Mouse (Mus musculus) adrenal gland, postnatal 25 days (tissue): ENCODE results near the gene Akap3. TPM values are rescaled to one million over a fixed set of nuclear protein-coding genes. Genes with fewer than 3 reads are reported as not detected.

Source experiments
- DNase-seq: peaks from one replicate; pipeline ENCODE4 v3.0.0; 2021; ENCODE audit warnings: mixed read lengths
- long read RNA-seq: library from polyadenylated mRNA; stranded (forward); transcript quantifications from one replicate; pipeline ENCODE4 v2.0.0, GENCODE M21; 2021
- total RNA-seq: library from RNA; stranded (reverse); gene quantifications from 2 replicates; pipeline ENCODE4 v1.2.3, GENCODE M21; 2021

Gene Akap3
- total RNA-seq = not detected in 2 replicates
- long read RNA-seq = 0 reads

- DNase-seq = no peak
Measured at GRCm38 (mm10) chr6:126852881-126853280, at the start of gene Akap3. TSS of gene Akap3 (plus strand) at chr6:126853098.

DNA sequence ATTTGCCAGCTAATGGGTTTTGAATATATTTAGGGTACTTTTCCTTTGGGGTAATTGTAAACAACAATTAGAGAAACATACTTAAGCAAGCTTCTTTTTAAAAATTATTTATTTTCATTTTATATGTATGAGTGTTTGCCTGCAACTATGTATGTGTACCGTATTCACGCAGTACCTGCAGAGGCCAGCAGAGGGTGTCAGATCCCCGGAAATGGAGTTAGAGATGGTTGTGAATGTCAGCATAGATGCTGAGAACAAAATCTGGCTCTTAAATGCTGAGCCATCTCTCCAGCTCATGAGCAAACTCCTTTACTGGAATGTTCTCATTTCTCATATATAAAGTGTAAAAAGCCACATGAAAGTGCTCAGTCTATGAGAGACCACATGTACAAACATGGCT, 46.1 kb upstream of the Akap3 start:
- no peak for DNase-seq

- no peak for DNase-seq
Measured at GRCm38 (mm10) chr6:126808134-126808533, 44.8 kb upstream of the Akap3 start.

- DNase-seq = no peak
Measured at GRCm38 (mm10) chr6:126808561-126808960, 44.3 kb upstream of the Akap3 start.

- DNase-seq = no peak
Measured at GRCm38 (mm10) chr6:126811481-126811880, 41.4 kb upstream of the Akap3 start.

- DNase-seq = no peak
Measured at GRCm38 (mm10) chr6:126815206-126815750, 37.6 kb upstream of the Akap3 start.

GRCm38 (mm10) chr6:126816338-126816737, 36.6 kb upstream of the Akap3 start:
- DNase-seq = no peak

DNA sequence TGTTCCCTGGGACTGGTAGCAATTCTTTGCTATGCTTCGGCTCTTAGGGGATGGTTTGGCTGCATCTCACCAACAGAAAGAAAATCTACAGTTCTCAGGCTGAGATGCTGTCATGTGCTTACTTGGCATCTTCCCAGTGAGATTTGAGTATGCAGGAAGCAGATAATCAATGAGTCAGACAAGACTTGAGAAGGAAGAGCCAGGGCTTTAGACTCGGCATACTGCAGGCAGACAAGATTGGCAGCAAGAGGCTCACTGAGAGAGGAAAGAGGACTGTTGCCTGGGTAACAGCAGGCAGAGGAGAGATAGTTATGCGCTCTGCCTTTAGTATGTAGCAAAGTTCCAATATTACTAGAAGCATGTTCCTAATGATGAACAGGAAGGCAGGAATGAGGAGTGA, 29.8 kb upstream of the Akap3 start:
- no peak for DNase-seq

DNA sequence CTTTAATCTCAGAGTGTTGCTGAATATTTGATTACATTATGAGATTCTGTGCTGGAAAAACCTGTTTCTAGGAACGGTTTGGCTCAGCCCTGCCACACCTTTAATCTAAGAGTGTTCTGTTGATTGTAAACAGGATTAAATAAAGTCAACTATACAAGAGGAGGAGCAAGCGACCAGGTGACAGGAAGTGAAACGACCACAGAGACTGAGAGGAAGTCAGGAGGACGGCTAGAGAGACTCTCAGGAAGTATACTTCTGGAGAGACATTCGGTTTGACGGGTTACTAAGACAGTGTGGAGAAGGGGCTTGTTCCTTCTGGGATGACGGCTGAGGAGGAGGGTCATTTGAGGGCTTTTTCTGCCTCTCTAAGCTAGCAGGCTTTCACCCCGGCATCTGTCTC, 16.3 kb upstream of the Akap3 start:
- no peak for DNase-seq

GRCm38 (mm10) chr6:126848712-126849704, 3.9 kb upstream of the Akap3 start, which contains the start of gene Ndufa9:
TSS of gene Ndufa9 (minus strand) at chr6:126849136.
- peak; percentile 95 for DNase-seq

- no peak for DNase-seq
Measured at GRCm38 (mm10) chr6:126877118-126877517, 24.2 kb downstream of the Akap3 start.

DNA sequence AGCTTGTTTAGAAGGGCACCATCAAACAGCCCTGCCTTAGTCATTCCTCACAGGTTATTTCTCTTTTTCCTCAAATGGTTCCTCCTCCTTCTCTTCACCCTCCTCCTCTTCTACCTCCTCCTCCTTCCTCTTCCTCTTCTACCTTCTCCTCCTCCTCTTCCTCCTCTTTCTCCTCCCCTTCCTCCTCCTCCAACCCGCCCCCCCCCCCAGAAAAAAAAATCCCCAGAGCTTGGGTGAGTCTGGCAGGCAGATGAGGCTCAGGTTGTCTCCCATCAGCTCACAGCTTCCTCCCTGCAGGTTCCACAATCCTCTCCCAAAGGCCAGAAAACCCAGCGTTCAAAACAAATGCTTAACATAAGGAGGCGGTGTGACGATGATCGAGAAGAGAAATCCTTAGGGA, 54.5 kb downstream of the Akap3 start:
- no peak for DNase-seq

GRCm38 (mm10) chr6:126907876-126908275, 55.0 kb downstream of the Akap3 start:
- no peak for DNase-seq

GRCm38 (mm10) chr6:126910727-126911126, 57.8 kb downstream of the Akap3 start:
- no peak for DNase-seq

- DNase-seq = no peak
Measured at GRCm38 (mm10) chr6:126914928-126915327, 62.0 kb downstream of the Akap3 start.

GRCm38 (mm10) chr6:126921111-126921881, 68.4 kb downstream of the Akap3 start, which contains the start of gene Dyrk4:
TSS of gene Dyrk4 (minus strand) at chr6:126921839.
- DNase-seq = peak; percentile 5

Other genes starting within 250 kb of the Akap3 start
- 1.1 and 1.2 TPM in 2 replicates for gene Kcna1, start 206.7 kb upstream of the Akap3 start, total RNA-seq
- gene Kcna6, start 112.4 kb upstream of the Akap3 start, total RNA-seq = 1.5 and 1.6 TPM in 2 replicates
- 182 and 198 TPM in 2 replicates for gene Ndufa9, start 4.0 kb upstream of the Akap3 start, total RNA-seq
- not detected in 2 replicates for gene Dyrk4, start 68.7 kb downstream of the Akap3 start, total RNA-seq
- 3.7 and 5.9 TPM in 2 replicates for gene Rad51ap1, start 86.5 kb downstream of the Akap3 start, total RNA-seq
- gene D6Wsu163e, start 86.9 kb downstream of the Akap3 start, total RNA-seq = 24.7 and 25.1 TPM in 2 replicates
- gene Fgf6, start 162.5 kb downstream of the Akap3 start, total RNA-seq = not detected in 2 replicates
- not detected in 2 replicates for gene Fgf23, start 219.8 kb downstream of the Akap3 start, total RNA-seq